Mouse (Mus musculus) kidney, embryonic 15.5 days (tissue): Measurements from ENCODE around the gene Foxk1. TPM values are rescaled to one million over a fixed set of nuclear protein-coding genes. Genes with fewer than 3 reads are reported as not detected.

Experiments
- ATAC-seq: fragments of 200-750 bp; cut with Nextera tagmentation; replicated peaks from 2 replicates; pipeline ENCODE4 v1.8.0; 2017; ENCODE audit warnings: moderate TSS enrichment; ENCODE audit not compliant: low FRiP score
- H3K27ac ChIP-seq: fragments of 300-500 bp; sonication (generic); 2 replicates; pipeline ENCODE4 v1.5.1; 2015; ENCODE audit warnings: mild to moderate bottlenecking, inconsistent platforms
- H3K27me3 ChIP-seq: fragments of 300-500 bp; sonication (generic); 2 replicates; pipeline ENCODE4 v1.6.1; 2015; ENCODE audit warnings: inconsistent platforms
- H3K36me3 ChIP-seq: fragments of 300-500 bp; sonication (generic); 2 replicates; pipeline ENCODE4 v1.6.1; 2015; ENCODE audit warnings: inconsistent platforms
- H3K4me1 ChIP-seq: fragments of 300-500 bp; sonication (generic); 2 replicates; pipeline ENCODE4 v1.6.1; 2015; ENCODE audit warnings: inconsistent platforms
- H3K4me2 ChIP-seq: fragments of 300-500 bp; sonication (generic); 2 replicates; pipeline ENCODE4 v1.6.1; 2015; ENCODE audit warnings: moderate library complexity, mild to moderate bottlenecking, inconsistent platforms
- H3K4me3 ChIP-seq: fragments of 300-500 bp; sonication (generic); replicated peaks from 2 replicates; pipeline ENCODE4 v1.5.1; 2015; ENCODE audit warnings: mild to moderate bottlenecking, inconsistent platforms
- H3K9ac ChIP-seq: fragments of 300-500 bp; sonication (generic); 2 replicates; pipeline ENCODE4 v1.6.1; 2015; ENCODE audit warnings: mild to moderate bottlenecking, inconsistent platforms
- H3K9me3 ChIP-seq: fragments of 300-500 bp; sonication (generic); replicated peaks from 2 replicates; pipeline ENCODE4 v1.6.1; 2016; ENCODE audit warnings: inconsistent platforms
- WGBS: fragments of 180-500 bp; shearing (Covaris S2); methylation state at CpG from one replicate; pipeline ENCODE4 v1.1.7; 2015; ENCODE audit warnings: mixed read lengths; 5-methylcytosine and 5-hydroxymethylcytosine counted together
- polyA plus RNA-seq: library from polyadenylated mRNA; unstranded; fragments of >200 nt; fragmentation: Nextera tagmentation; extraction: Ambion mirVana; gene quantifications from 2 replicates; pipeline ENCODE4 v1.2.1, GENCODE M21; 2015

Gene Foxk1
- polyA plus RNA-seq, 1 experiment from 2014 or later = 7.7 TPM

DNA sequence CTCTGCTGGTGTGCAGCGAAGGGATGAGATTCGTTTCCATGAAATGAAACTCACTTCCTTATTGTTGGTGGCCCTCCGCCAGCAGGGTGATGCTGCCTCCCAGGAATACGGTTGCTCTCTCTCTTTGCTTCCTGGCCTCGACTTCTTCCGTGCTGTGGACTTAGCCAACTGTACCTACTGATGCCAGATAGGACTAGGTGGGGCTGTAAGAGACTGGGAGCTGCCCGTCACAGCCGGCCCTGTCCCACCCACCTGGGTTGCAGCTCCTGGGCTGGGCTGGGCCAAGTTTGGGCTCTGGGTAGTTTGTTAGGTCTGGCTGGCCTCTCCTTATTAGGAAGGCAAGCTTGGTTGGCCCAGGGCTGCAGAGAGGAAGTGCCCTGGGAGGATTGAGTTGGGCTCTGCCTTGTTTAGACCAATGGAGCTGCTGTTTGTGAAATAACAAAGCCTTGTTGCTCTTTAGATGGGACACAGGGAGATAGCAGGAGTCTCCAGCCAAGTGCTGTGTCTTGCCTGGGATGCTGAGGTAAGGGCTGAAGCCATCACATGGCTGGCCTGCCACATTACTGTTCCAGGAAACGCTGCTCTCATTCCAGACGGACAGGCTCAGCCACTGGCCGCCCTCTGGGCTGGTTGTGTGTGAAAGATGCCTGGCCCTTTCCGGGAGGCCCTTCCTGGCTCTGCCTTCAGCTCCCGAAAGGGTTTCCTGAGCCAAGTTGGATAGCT, 23.5 kb downstream of the Foxk1 start:
- ATAC-seq = peak; percentile 77
- Histone ChIP-seq H3K36me3 (peaks cover 27% of the 10 kb centered on the region), H3K4me2 (peak overlapping the region; percentile 33), H3K9ac (no peak overlapping the region; the same call in 1 of the 2 replicates), H3K27me3 (no peaks in the 10 kb centered on the region), H3K9me3 (no peaks in the 10 kb centered on the region), H3K4me1 (peaks cover 49% of the 10 kb centered on the region), H3K4me3 (no peak overlapping the region), H3K27ac (peak overlapping the region; percentile 93)
- 38% methylated on average over 13 of the region's 13 CpGs for WGBS

DNA sequence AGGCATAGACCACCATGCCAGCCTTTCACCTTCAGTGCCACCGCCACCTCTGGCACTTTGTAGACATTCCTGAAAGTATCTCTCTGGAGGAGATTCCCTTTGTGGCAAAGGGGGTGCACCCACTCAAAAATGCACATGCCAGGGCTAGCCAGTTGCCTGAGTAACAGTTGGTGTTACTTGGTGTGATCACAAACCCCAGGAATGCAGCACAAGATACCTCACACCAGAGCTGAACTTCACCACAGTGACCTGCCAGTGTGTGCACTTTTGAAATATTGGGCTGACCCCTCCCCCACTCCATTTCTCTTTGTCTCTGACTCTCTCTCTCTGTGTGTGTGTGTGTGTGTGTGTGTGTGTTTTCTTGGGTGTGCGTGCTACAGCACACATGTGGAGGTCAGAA, 25.2 kb downstream of the Foxk1 start:
- peaks cover 65% of the 10 kb centered on the region for H3K4me1 ChIP-seq
- no peak overlapping the region for H3K4me2 ChIP-seq
- H3K9ac ChIP-seq = no peak overlapping the region
- ATAC-seq = no peak
- WGBS = 84% methylated on average over 2 of the region's 2 CpGs
- no peak overlapping the region for H3K4me3 ChIP-seq
- peaks cover 12% of the 10 kb centered on the region for H3K36me3 ChIP-seq
- no peaks in the 10 kb centered on the region for H3K27me3 ChIP-seq
- no peaks in the 10 kb centered on the region for H3K9me3 ChIP-seq
- H3K27ac ChIP-seq = no peak overlapping the region

DNA sequence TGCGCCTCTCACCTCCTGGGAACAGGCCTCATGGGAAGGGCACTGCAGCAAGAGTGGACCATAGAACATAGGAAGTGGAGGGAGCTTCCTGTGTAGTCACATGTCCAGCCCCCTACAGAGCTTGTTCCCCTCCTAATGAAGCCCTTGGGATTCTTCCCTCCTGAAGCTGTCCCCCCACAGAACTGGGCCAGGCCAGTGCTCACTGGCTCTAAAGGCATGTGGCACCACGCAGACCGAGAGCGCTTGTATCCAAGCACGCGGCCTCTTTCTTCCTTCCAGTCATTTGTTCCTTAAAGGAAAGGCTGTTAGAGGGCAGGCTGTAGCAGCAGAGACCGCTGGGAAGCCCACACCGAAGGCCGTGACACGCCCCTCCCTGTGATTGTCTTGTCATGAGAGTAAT, 26.6 kb downstream of the Foxk1 start:
- Histone ChIP-seq H3K4me2 (no peak overlapping the region), H3K27ac (peak overlapping the region; percentile 19; the same call in 1 of the 2 replicates), H3K9me3 (no peaks in the 10 kb centered on the region), H3K4me3 (no peak overlapping the region), H3K9ac (no peak overlapping the region), H3K4me1 (peaks cover 78% of the 10 kb centered on the region), H3K27me3 (no peaks in the 10 kb centered on the region), H3K36me3 (no peaks in the 10 kb centered on the region)
- no peak for ATAC-seq
- WGBS = 60% methylated on average over 10 of the region's 10 CpGs

DNA sequence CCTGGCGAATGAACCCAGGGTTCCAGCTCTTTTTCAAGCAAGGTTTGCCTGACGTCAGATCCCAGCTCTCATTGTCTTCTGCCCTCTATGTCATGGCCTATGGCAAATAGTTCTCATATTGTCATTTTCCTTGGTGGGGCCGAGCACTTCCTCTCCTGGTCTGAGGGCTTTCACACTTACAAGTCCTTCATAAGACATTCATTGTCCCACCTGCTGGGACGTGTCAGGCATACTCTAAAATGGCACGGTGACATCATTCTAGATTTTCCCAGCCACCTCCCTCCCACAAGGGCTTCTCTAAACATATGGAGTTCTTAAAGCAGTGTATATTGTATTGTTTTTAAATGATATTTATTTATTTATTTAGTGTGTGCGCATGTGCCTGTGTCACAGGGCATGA, 27.4 kb downstream of the Foxk1 start:
- Histone ChIP-seq H3K27ac (no peak overlapping the region), H3K4me1 (peaks cover 82% of the 10 kb centered on the region), H3K4me2 (no peak overlapping the region), H3K9ac (no peak overlapping the region), H3K4me3 (no peak overlapping the region), H3K9me3 (no peaks in the 10 kb centered on the region), H3K27me3 (no peaks in the 10 kb centered on the region), H3K36me3 (no peaks in the 10 kb centered on the region)
- WGBS = 81% methylated on average over 6 of the region's 6 CpGs
- no peak for ATAC-seq

DNA sequence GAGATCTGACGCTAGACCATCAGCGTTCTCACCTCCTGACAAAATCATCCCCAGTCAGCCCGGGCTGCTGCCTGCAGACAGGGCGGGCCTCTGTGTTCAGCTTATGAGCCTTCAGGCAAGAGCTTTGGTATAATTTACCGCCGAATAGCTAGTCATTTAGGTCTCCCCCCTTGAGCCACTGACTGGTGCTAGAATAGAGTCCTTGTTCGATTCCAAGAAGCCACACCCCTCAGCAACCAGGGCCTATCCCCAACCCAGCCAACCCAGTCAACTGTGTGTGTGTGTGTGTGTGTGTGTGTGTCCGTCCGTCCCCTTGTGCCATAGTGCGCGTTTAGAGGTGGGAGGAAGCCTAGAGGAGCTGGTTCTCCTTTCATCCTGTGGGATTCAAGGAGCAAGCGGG, 29.7 kb downstream of the Foxk1 start:
- Histone ChIP-seq H3K9ac (no peak overlapping the region), H3K4me3 (no peak overlapping the region), H3K4me2 (no peak overlapping the region), H3K27ac (0 out of 2 replicates have a peak overlapping the region, but pooled peaks have one; percentile 37), H3K4me1 (peaks cover 60% of the 10 kb centered on the region), H3K9me3 (no peaks in the 10 kb centered on the region), H3K27me3 (no peaks in the 10 kb centered on the region), H3K36me3 (peaks cover 16% of the 10 kb centered on the region)
- WGBS = 62% methylated on average over 12 of the region's 12 CpGs
- ATAC-seq = no peak

DNA sequence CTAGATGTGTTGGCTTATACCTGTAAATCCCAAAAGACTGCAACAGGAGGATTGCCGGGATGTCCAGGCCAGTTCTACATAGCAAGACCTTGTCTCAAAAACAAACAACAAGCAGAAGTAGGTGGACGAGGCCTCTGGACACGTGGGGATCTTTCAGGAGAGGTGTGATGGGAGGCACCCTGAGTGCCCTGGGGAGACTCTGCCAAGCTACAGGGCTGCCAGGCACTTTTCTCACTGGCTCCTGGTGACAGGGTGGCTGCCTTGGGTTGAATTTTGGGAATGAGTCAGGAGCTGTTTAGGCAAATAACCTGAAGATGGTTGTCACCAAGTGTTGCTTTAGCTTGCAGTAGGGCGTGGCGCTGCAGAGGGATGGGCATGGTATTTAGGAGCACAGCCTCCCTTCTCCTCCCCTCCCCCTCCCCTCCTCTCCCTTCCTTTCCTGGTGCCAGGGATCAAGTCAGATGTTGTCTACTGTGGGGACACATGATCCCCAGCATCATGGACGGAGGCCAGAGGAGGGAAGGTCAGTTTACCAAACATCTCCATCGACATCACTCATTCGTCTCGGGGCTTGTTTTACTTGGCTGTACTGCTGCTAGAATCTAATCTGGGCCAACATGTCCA, 30.6 kb downstream of the Foxk1 start:
- H3K4me3 ChIP-seq = no peak overlapping the region
- no peak overlapping the region for H3K4me2 ChIP-seq
- WGBS = 52% methylated on average over 9 of the region's 9 CpGs
- H3K9me3 ChIP-seq = no peaks in the 10 kb centered on the region
- no peak overlapping the region for H3K9ac ChIP-seq
- no peak for ATAC-seq
- peaks cover 52% of the 10 kb centered on the region for H3K4me1 ChIP-seq
- H3K27me3 ChIP-seq = no peaks in the 10 kb centered on the region
- H3K27ac ChIP-seq = 0 out of 2 replicates have a peak overlapping the region, but pooled peaks have one; percentile 27
- peaks cover 24% of the 10 kb centered on the region for H3K36me3 ChIP-seq

DNA sequence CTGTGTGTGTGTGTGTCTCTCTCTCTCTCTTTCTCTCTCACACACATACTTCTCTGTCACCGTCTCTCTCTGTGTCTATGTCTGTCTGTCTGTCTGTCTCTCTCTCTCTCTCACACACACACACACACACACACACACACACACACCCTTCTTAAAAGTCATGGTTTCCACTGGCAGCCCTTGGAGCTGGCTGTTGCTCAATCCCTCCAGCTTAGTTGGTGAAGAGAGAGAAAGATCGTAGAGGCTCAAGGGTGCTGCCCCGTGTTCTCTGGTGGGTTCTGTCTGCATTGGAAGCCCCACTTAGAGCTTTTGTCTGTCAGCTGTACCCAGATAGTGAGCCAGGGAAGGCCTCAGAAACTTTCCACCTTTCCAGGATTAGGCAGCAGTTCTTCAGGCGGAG, 31.4 kb downstream of the Foxk1 start:
- Histone ChIP-seq H3K27me3 (no peaks in the 10 kb centered on the region), H3K4me3 (no peak overlapping the region), H3K4me2 (no peak overlapping the region), H3K9me3 (no peaks in the 10 kb centered on the region), H3K9ac (no peak overlapping the region), H3K36me3 (peaks cover 25% of the 10 kb centered on the region), H3K27ac (peak overlapping the region; percentile 24; the same call in 1 of the 2 replicates), H3K4me1 (peaks cover 45% of the 10 kb centered on the region)
- no peak for ATAC-seq
- 75% methylated on average over 4 of the region's 4 CpGs for WGBS

DNA sequence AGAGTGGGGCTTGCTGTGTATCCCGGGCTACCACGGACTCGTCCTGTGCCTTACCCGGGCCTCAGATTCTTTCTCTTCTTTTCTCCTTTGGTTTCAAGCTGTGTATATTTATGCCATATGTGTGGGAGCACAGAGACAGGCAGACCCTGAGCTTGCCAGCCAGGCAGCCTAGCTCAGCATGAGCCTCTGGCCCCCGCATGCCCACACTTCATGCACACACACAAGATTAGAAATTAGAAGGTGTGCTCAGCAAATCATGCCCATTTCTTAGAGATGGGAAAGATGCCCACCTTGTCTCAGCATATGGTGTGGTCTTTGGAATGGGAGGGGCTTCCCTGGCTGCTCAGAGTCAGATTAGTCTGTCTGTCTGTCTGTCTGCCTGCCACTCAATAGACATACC, 32.8 kb downstream of the Foxk1 start:
- Histone ChIP-seq H3K9me3 (no peaks in the 10 kb centered on the region), H3K27me3 (no peaks in the 10 kb centered on the region), H3K9ac (no peak overlapping the region), H3K4me2 (no peak overlapping the region), H3K4me3 (no peak overlapping the region), H3K36me3 (peaks cover 36% of the 10 kb centered on the region), H3K4me1 (peaks cover 50% of the 10 kb centered on the region), H3K27ac (no peak overlapping the region)
- no peak for ATAC-seq
- 90% methylated on average over 5 of the region's 5 CpGs for WGBS

DNA sequence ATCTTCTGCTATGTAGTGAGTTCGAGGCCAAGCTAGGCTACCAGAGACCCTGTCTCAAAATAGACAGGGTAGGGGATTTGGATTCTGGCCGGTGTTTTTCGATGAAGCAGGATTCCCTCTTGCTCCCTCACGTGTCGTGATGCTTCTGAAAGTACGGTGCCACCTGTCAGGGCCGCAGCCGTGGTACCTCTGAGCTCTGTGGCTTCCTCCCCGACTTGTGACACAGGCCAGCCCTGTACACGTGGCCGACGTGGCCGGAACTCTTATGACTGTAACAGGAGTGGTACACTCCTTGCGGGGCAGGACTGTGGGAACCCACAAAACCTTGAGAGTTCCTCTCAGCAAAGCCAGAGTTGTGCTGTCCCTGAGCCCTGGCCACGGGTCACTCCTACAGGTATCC, 34.4 kb downstream of the Foxk1 start:
- H3K9me3 ChIP-seq = no peaks in the 10 kb centered on the region
- H3K27ac ChIP-seq = no peak overlapping the region
- peaks cover 56% of the 10 kb centered on the region for H3K4me1 ChIP-seq
- 96% methylated on average over 15 of the region's 15 CpGs for WGBS
- no peak overlapping the region for H3K4me2 ChIP-seq
- H3K9ac ChIP-seq = no peak overlapping the region
- ATAC-seq = no peak
- no peaks in the 10 kb centered on the region for H3K27me3 ChIP-seq
- peaks cover 36% of the 10 kb centered on the region for H3K36me3 ChIP-seq
- H3K4me3 ChIP-seq = no peak overlapping the region

DNA sequence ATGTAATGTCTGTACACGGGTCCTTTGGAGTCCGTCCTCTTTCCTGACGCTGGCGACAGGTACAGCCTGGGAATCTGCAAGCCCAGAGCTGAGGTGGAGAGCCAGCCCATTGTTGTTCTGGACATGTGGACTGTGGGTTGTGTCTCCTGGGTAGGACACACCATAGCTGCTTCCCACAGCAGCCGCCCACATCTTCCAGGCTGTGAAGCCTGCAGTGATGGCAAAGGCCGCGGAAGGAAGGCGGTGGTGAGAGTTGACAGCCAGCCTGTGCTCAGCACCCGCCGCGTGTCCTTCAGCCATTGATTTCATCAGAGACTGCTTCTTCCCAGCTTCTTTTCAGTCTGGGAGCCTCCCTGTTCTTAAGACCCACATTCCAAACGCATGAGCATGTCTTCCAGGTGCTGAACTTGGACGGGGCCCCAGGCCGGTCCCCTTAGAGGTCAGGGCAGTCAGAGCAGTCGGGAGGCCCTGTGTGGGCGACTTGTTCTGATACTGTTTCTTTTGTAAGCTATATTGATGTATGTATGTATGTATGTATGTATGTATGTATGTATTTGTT, 37.2 kb downstream of the Foxk1 start:
- Histone ChIP-seq H3K4me2 (no peak overlapping the region), H3K4me3 (no peak overlapping the region), H3K27me3 (no peaks in the 10 kb centered on the region), H3K36me3 (peaks cover 36% of the 10 kb centered on the region), H3K9me3 (no peaks in the 10 kb centered on the region), H3K27ac (peak overlapping the region; percentile 99), H3K9ac (no peak overlapping the region), H3K4me1 (peaks cover 53% of the 10 kb centered on the region)
- ATAC-seq = no peak
- 85% methylated on average over 16 of the region's 16 CpGs for WGBS

DNA sequence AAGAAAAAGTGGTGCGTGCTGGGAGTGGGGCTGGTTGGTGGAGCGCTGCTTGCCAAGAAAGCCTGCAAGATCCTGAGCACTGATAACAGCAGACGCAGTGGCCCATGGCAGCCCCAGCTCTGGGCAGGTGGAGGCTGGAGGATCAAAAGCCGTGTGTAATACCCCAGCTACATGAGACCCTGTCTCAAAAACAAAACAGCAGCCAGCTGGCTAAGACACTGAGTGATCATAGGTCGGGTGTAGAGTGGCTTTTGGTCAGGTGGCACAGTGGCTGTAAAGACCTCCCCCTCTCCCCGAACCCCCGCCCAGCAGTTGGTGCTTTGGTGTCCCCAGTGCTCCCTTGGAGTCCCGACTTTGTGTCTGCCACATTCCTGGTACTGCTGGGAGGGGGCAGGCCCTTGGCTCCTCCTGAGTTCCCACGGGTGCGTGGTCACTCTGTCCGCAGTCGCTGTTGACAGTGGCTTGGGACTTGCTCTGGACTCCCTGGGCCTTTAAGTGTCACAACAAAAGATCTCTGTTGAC, 38.7 kb downstream of the Foxk1 start:
- Histone ChIP-seq H3K9me3 (no peaks in the 10 kb centered on the region), H3K27me3 (no peaks in the 10 kb centered on the region), H3K4me1 (peaks cover 68% of the 10 kb centered on the region), H3K4me3 (peak overlapping the region; percentile 36), H3K9ac (peak overlapping the region; percentile 14), H3K4me2 (peak overlapping the region; percentile 71), H3K27ac (peak overlapping the region; percentile 99), H3K36me3 (peaks cover 31% of the 10 kb centered on the region)
- 3% methylated on average over 12 of the region's 12 CpGs for WGBS
- peak; percentile 37 for ATAC-seq

DNA sequence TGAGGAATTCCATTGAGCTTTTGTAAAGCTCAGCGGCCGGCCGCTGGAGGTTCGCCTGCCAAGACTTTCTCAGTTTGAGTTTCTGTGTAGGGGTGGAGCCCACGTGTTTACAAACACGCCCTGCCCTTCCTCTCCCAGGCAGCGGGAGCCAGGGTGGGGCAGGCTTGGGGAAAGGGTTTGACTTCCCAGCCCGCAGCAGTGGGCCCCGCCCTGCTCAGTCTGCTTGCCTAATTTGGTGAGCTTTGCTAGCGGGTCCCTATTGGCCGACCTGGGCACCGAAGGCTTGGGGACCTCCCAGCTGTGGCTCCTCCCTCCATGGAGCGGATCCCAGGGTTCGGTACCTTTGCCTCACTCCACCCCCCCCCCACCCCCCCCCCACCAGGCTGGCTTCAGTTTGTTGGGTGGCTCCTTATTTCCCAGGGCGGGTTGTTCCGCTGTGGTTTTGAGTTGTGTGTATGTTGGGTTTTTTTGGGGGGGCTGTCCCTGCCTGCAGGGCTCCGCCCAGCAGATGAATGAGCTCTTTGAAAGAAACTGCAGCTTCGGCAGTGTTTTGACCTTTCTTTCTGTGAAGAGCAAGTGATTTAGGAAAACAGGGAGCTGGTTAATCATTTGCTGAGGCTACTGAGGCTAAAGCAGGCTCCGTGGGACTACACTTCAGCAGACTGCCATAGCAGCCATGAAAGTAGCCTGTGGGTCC, 39.3 kb downstream of the Foxk1 start:
- Histone ChIP-seq H3K9ac (peak overlapping the region; percentile 14), H3K27me3 (no peaks in the 10 kb centered on the region), H3K27ac (peak overlapping the region; percentile 99), H3K4me3 (peak overlapping the region; percentile 36), H3K36me3 (peaks cover 25% of the 10 kb centered on the region), H3K4me1 (peaks cover 74% of the 10 kb centered on the region), H3K9me3 (no peaks in the 10 kb centered on the region), H3K4me2 (peak overlapping the region; percentile 71)
- ATAC-seq = peak; percentile 96
- 2% methylated on average over 19 of the region's 19 CpGs for WGBS
